Mouse (Mus musculus): ENCODE measurements at regions not wholly inside any gene's neighbourhood (a gene's known extent, or its start where the extent isn't known, plus 50 kb on each side); places are given as distances from the start of the nearest gene placed in this dataset.

DNA sequence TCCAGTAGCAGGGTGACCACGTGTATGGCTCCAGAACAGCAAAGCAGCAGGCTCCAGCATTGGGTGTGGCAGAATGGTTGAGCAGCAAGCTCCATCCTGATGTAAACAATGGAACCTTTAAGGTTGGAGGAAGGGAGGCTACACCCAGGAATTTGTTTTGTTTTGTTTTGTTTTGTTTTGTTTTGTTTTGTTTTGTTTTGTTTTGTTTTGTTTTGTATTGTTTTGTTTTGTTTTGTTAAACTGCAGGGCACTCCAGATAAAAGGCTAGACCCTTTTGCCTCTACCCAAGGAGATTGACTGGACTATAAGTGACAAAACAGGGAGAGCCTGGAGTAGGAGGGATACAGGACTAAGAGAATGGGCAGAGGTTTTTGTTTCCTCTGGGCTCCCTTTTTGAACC lies 647.5 kb downstream of the Kcnj3 start:
- no peak for DNase-seq (ENCODE audit: low read depth, low spot score)
- 30% methylated on average over 1 of the region's 1 CpGs for WGBS

DNA sequence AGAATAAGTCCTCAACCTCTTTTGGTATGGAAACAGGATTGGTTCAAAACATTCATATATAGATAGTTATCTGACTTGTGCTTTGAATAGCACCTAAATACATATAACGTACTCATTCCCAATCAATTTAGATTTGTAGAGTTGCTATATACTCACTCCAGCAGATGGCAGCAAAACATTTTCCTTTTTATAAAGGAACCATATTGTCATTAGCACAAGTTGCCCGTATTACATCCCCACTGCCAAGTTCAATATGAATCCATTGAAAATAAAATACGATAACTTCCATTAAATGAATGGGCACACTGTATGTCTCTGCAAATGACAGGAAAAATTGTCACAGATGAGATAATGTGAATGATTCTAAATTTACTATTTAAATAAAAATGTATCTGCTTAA lies 673.8 kb downstream of the Kcnj3 start:
- WGBS = 34% methylated on average over 3 of the region's 3 CpGs
- DNase-seq (ENCODE audit: low read depth, low spot score) = no peak

DNA sequence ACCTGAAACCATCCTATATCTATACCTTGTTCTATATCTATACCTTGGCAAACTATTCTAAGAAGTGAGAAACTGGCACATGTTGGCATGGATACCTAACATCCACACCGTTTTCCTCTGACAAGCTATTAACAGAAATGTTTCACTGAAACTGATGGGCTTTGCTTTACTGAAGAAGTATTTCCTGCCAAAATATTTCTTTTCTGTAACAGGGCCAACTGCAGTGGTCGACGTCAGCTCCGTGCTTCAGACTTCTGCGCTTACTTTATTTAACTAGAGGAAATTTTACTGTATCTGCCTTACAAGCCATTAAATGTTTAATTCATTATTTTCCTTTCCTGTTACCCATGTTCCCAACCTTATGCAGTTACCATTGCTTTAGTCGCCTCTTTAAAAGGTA lies 674.2 kb downstream of the Kcnj3 start:
- 55% methylated on average over 6 of the region's 6 CpGs for WGBS

DNA sequence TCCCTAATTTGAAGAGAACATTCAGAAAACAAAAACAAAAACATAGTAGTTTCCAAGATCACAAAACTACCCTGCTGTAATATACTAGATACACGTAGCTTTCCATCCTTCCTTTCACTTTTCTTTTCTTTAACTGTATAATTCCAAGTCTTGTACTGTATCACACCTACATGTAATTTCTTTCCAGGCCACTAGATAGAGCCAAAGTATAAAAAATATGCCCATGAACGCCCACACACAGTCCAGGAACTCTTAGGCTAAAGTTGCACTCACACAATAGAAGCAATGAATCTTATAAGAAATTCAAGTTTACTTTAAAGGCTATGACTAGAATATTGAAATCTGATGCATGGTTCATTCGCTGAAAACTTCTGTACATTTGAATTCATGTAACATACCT lies 678.7 kb downstream of the Kcnj3 start:
- peak; percentile 19 for DNase-seq (ENCODE audit: low read depth, low spot score)
- 7% methylated on average over 3 of the region's 3 CpGs for WGBS

More for the DNA sequence above, 674.2 kb downstream of the Kcnj3 start:
- DNase-seq (ENCODE audit: low read depth, low spot score) = no peak

DNA sequence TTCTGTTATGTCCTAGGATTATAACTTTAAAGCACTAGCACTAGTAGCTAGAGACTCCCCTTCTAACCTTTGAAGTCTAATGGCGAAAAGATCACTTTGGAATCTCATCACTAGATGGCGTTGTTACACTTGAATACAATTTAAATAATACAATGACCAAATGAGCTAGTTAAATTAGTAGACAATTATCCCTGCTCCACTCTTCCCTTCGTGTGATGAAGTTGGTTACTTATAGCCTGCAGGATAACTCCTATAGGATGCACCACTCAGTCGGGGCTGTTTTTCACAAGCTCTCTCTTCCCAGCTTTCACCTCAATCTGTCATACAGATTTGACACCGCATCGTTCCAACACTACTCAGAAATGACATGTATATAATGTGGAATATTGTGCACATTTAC lies 683.6 kb downstream of the Kcnj3 start:
- DNase-seq (ENCODE audit: low read depth, low spot score) = no peak
- WGBS = 36% methylated on average over 6 of the region's 6 CpGs

DNA sequence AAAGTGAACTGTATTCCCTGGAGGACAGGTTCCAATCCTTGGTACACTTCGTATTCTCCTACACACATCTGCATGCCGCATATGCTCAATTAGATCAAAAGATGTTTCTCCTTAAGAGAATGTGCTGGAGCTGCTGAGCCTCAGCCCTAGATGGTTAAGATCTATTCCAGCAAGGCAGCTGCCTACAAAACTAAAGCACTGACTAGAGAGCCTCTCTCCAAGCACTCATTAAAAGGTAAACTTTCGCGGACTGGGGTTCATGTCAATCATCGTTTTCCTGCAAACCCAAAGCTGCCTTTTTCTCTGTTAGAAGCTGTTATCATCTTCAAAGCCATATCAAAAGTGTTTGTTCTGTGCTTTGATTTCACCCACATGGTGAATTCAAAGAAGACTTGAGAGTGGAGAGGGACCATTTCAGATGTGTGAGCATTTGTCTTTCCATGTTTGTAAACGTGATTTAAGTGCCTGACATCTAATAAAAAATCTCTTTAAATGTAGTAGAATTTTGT lies 711.4 kb downstream of the Kcnj3 start:
- WGBS = 65% methylated on average over 6 of the region's 6 CpGs
- no peak for DNase-seq (ENCODE audit: low read depth, low spot score)

DNA sequence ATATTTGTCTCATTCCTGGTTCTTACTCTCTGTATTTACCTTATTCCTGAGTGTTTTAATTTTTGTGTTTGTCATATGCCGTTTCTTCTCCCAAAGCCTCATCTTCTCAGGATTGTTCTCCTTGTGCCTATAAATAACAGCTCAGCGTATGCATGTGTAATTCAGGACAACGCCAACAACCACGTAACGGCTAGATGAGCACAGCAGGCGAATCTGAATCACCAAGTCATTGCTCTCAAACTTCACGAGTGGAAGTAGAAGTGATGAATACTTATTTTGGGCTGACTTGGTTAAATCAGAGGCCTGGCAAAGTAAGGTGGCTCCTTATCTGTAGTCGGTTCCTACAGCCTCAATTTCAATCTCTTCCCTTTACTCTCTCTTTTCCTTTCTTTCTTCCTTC lies 760.7 kb downstream of the Kcnj3 start:
- 71% methylated on average over 8 of the region's 8 CpGs for WGBS

DNA sequence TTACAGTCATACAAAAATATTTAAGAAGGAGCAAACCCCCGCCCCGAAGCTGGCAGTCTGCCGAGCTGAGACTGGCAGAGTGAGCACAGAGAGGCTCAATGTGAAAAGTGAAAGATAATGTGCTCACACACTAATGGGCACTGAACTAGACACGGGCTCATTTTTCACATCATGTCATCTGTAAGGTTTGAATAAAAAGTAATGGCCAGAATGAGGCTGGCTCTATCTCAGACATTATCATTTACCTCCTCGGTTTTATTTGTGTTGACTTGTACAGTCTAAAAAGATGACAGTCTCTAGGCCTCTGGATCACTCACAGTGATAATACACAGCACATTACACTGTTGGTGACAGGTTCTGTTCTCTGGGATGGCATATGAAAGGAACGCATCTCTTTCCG lies 791.7 kb downstream of the Kcnj3 start:
- 77% methylated on average over 7 of the region's 7 CpGs for WGBS

More for the DNA sequence above, 760.7 kb downstream of the Kcnj3 start:
- no peak for DNase-seq (ENCODE audit: low read depth, low spot score)

DNA sequence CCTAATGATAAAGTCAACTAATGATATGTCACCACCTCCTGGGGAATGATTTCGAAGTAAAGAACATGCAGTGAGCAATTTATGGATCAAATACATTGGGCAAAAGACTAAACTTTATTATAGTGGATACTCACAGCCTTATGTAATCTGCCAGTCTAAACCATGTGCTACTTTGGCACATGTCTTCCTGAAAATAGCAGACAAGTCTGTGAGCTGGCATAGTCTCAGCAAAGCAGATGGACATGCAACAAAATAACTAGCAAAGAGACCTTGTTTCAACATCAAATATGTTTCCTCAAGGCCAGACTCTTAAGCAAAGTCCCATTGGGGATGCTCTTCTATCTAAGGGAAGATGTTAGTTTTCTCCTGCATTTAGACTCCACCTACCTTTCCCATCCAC lies 797.3 kb downstream of the Kcnj3 start:
- DNase-seq (ENCODE audit: low read depth, low spot score) = no peak
- WGBS = 38% methylated on average over 1 of the region's 1 CpGs

More for the DNA sequence above, 791.7 kb downstream of the Kcnj3 start:
- DNase-seq (ENCODE audit: low read depth, low spot score) = no peak

DNA sequence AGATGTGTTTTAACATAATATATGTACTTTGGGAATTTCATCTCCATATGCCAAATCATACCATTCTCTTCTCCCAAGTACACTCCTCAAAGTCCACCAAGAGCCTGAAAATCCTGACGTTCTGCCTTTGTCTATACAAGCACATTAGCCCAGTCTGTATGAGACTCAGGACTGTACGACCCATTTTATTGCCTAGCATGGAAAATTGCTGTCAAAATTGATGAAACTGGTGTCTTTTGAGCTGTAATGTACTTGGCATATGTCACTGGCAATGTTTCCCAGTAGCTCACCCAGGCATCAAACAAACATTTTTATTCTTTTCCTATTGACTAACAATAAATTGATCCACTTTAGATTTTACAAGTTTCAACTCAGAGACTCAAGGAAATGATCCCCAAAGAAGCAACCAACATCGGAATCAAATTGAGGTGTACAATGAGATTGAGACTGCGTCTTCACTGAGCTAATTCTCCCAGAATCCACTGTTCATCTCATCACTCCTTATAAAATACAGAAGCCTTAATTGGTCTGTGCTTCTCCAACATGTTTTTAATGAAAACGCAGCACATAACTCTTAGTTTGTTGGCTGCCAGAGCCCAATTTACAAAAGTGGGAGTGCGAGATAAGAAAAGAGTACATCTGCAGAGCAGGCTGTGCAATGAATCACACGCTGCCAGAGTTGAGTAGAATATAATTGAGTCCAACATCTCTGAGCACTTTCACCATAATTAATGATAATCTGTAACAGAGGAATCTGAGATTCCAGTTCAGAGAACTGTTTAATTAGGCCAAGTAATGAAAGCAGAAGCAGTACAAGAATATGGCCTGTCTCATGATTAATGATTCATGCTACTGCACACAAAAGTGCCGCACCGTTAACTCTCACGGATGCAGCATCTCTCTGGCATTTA lies 821.5 kb downstream of the Kcnj3 start:
- 76% methylated on average over 10 of the region's 10 CpGs for WGBS

DNA sequence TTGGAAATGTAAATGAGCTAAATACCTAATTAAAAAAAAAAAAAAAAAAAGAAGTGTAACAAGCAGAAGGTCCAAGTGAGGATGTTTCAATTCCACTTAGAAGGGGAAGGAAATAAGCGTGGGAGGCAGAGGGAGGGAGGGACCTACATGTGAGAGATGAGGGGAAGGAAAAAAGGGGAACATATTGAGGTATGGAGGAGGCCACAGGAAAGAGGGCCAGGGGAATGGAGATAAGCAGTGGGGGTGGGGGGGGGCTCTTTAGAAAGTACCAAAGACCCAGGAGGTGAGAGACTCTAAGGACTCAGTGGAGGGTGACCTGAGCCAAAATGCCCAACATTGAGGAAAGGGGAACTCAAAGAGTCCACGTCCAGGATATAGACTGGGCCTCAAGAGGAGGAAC lies 818.9 kb downstream of the Nr4a2 start:
- no peak for DNase-seq (ENCODE audit: low read depth, low spot score)
- 57% methylated on average over 2 of the region's 2 CpGs for WGBS

More for the DNA sequence above, 821.5 kb downstream of the Kcnj3 start:
- DNase-seq (ENCODE audit: low read depth, low spot score) = no peak

DNA sequence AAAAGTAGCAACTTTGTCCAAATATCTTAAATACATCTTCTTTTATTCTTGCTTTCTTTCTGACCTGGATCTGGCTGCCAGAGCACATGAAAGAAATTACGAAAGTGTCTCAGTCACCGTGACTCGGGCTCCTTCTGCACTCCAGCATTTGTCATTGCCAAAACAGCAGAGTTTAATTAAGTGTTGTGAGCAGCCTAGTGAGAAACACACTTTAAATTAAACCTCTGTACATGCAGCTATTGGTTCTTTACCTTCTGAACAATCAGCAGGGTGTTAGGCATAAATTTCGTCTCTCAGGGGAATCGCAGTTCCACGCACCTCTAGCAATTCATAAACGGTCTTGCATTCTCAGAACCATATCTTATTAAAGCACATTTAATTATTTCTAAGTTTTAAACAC lies 802.1 kb downstream of the Nr4a2 start:
- 83% methylated on average over 7 of the region's 7 CpGs for WGBS
- DNase-seq (ENCODE audit: low read depth, low spot score) = no peak

DNA sequence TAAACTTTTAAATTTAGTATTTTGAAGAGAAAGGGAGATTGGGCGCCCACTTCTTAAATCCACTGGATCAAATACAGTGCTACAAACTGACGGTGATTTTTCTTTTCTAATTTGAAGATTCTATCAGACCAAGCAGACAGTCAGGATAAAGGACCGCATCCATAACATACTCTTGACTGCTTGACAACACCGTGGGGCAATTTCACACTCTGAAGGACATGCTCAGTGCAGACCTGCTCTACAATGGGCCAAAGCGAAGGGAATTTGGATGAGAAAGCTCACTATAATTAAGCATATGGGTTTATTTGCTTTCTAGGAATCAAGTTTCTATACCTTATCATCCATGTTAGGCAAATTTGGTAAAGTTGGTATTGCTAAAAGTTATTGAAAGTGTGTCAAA lies 801.3 kb downstream of the Nr4a2 start:
- DNase-seq (ENCODE audit: low read depth, low spot score) = no peak
- WGBS = 90% methylated on average over 5 of the region's 5 CpGs

DNA sequence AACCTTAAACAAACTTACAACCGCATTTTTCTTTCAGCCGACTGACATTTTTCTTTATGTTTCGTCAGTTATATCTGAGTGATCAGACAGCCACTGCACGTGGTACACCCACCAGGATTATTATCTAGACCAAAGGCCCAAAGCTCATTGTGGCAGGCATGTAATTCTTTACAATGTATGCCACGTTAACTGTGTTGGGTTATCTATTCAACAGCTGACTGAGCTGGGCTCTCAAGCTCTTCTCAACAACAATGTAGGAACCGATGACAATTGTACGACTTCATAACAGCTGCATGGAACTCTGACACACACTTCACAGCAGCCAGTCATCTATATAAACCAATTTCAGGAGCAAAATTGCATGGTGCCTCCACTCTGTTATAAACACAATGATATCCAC lies 787.8 kb downstream of the Nr4a2 start:
- WGBS = 67% methylated on average over 7 of the region's 7 CpGs
- no peak for DNase-seq (ENCODE audit: low read depth, low spot score)

DNA sequence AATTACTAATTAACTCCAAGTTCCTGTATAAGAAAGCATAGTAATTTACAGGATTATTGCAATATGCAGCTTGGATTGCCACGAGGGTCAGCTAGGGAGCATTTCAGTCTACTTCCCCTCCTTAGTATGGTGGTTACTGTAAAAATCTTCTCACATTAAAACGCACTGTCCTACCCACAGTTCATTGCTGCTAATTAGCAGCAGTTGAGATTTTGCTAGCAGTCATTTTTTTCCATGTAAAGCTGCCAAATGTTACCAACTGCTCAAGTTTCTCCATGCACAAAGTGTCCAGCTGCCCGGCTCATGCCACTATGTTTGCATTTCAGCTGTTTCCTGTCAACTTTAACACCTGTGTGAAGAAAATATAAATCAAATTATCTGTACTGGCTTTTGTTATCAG lies 759.7 kb downstream of the Nr4a2 start:
- no peak for DNase-seq (ENCODE audit: low read depth, low spot score)
- 51% methylated on average over 3 of the region's 3 CpGs for WGBS

Measured in large intestine, adult 2 months (tissue).